ENCODE assay signal across 14 mouse cellular contexts in the genomic region with DNA sequence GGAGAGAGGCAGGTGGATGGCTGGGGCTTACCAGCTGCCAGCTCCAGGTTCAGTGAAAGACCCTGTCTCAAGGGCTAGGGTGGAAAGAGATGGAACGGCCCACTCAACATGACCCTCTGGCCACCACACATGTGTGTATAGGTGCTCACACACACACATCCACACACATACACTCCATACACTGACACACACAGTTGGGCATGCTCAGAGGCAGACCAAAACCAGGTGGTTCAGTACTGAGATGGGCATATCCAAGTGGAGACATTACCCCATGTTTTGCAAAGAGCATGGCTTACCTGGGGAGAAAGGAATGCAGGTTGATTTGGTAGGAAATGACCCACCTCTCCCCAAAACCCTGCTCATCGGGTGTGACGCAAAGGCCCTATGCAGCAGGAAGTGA.
A peak's percentile ranks its signal among the peaks of the same experiment; 100 is the strongest.
DNase-seq lines count a peak whose midpoint lies in the region; ATAC-seq and TF ChIP-seq lines count a peak whose summit lies in the region.
"Had no signal": no experiment of that assay in that cellular context is flagged by ENCODE, and none has a peak within 500 bp of the region (broad histone marks: within the 10 kb centered on the region; RNA-seq: fewer than 3 reads in every experiment).

No protein-coding gene starts in this region.

- H3K4me1 ChIP-seq in heart, embryonic 13.5 days, result peaks cover 10% of the 10 kb centered on the region
- no peaks in the 10 kb centered on the region for H3K4me1 ChIP-seq in lung, embryonic 14.5 days (ENCODE audit: insufficient read depth)
- H3K4me1 ChIP-seq in lung, adult 2 months (ENCODE audit: control insufficient read depth, insufficient read depth, low read length), result no peaks in the 10 kb centered on the region
- H3K4me1 ChIP-seq in intestine, embryonic 16.5 days (ENCODE audit: control insufficient read depth, insufficient read depth, low read length), result peaks cover 7% of the 10 kb centered on the region; the same call in 1 of the 2 replicates
- peaks cover 7% of the 10 kb centered on the region; the same call in 1 of the 2 replicates for H3K4me1 ChIP-seq in stomach, embryonic 15.5 days

- H3K27ac ChIP-seq in heart, embryonic 13.5 days (replicated peaks), result peak overlapping the region; percentile 26; the same call in 1 of the 2 replicates
- no peak overlapping the region for H3K27ac ChIP-seq in lung, embryonic 14.5 days (ENCODE audit: low read depth)
- no peak overlapping the region for H3K27ac ChIP-seq in intestine, embryonic 16.5 days (ENCODE audit: low read length)
- H3K27ac ChIP-seq in stomach, embryonic 15.5 days, result no peak overlapping the region
- H3K27ac ChIP-seq: midbrain, embryonic 12.5 days had no signal

- H3K4me3 ChIP-seq in heart, embryonic 13.5 days, result no peak overlapping the region
- H3K4me3 ChIP-seq in lung, embryonic 14.5 days (ENCODE audit: low read depth, low read length), result no peak overlapping the region
- no peak overlapping the region for H3K4me3 ChIP-seq in lung, adult 2 months (replicated peaks; ENCODE audit: extremely low read depth, low read depth, low read length)
- H3K4me3 ChIP-seq in intestine, embryonic 16.5 days (ENCODE audit: low read length), result no peak overlapping the region
- H3K4me3 ChIP-seq in stomach, embryonic 15.5 days (replicated peaks), result no peak overlapping the region
- H3K4me3 ChIP-seq: midbrain, embryonic 12.5 days had no signal

- no peak overlapping the region for H3K4me2 ChIP-seq in heart, embryonic 13.5 days
- H3K4me2 ChIP-seq in lung, embryonic 14.5 days, result no peak overlapping the region
- no peak overlapping the region for H3K4me2 ChIP-seq in intestine, embryonic 16.5 days (ENCODE audit: low read depth, low read length)
- no peak overlapping the region for H3K4me2 ChIP-seq in stomach, embryonic 15.5 days
- H3K4me2 ChIP-seq: liver, embryonic 11.5 days; midbrain, embryonic 12.5 days had no signal

- H3K36me3 ChIP-seq in heart, embryonic 13.5 days, result no peaks in the 10 kb centered on the region
- no peaks in the 10 kb centered on the region for H3K36me3 ChIP-seq in lung, embryonic 14.5 days (ENCODE audit: insufficient read depth)
- H3K36me3 ChIP-seq in intestine, embryonic 16.5 days (ENCODE audit: control insufficient read depth, insufficient read depth, low read length), result no peaks in the 10 kb centered on the region
- no peaks in the 10 kb centered on the region for H3K36me3 ChIP-seq in stomach, embryonic 15.5 days
- H3K36me3 ChIP-seq: midbrain, embryonic 12.5 days had no signal

- TF ChIP-seq CTCF in lung, embryonic 14.5 days (IDR thresholded peaks at IDR 0.05; ENCODE audit: low read depth), result no peak
- TF ChIP-seq CTCF in lung, adult 2 months (IDR thresholded peaks at IDR 0.05; ENCODE audit: insufficient read depth, low read length), result no peak

- no peak overlapping the region for H3K9ac ChIP-seq in heart, embryonic 13.5 days
- no peak overlapping the region for H3K9ac ChIP-seq in lung, embryonic 14.5 days
- H3K9ac ChIP-seq in intestine, embryonic 16.5 days (ENCODE audit: low read depth, low read length), result no peak overlapping the region
- no peak overlapping the region for H3K9ac ChIP-seq in stomach, embryonic 15.5 days
- H3K9ac ChIP-seq: midbrain, embryonic 12.5 days had no signal

- no peak for TF ChIP-seq POLR2A in lung, adult 2 months (IDR thresholded peaks at IDR 0.05; ENCODE audit: borderline replicate concordance, extremely low read depth, low read depth, low read length)

- 0 out of 2 replicates have a peak, but pooled peaks cover 3% of the 10 kb centered on the region for H3K9me3 ChIP-seq in heart, embryonic 13.5 days
- H3K9me3 ChIP-seq in lung, embryonic 14.5 days (ENCODE audit: low read depth, low read length), result no peaks in the 10 kb centered on the region
- H3K9me3 ChIP-seq in intestine, embryonic 16.5 days (ENCODE audit: control insufficient read depth, low read length), result no peaks in the 10 kb centered on the region
- H3K9me3 ChIP-seq in stomach, embryonic 15.5 days, result no peaks in the 10 kb centered on the region; the same call in 1 of the 2 replicates

- no peak for ATAC-seq in heart, embryonic 13.5 days (ENCODE audit: extremely low read depth, insufficient number of reproducible peaks, low FRiP score, low TSS enrichment)
- ATAC-seq in lung, embryonic 14.5 days (ENCODE audit: insufficient read depth), result peak; percentile 28; the same call in 1 of the 2 replicates
- 0 out of 2 replicates have a peak, but pooled peaks have one; percentile 33 for ATAC-seq in intestine, embryonic 16.5 days
- peak; percentile 14; the same call in 1 of the 2 replicates for ATAC-seq in stomach, embryonic 15.5 days (ENCODE audit: insufficient read depth, low FRiP score, low read depth)

- no peaks in the 10 kb centered on the region; the same call in 1 of the 2 replicates for H3K27me3 ChIP-seq in heart, embryonic 13.5 days (replicated peaks)
- H3K27me3 ChIP-seq in lung, embryonic 14.5 days (ENCODE audit: insufficient read depth, low read length), result no peaks in the 10 kb centered on the region
- H3K27me3 ChIP-seq in intestine, embryonic 16.5 days (replicated peaks; ENCODE audit: control insufficient read depth, insufficient read depth, low read length), result no peaks in the 10 kb centered on the region
- no peaks in the 10 kb centered on the region for H3K27me3 ChIP-seq in stomach, embryonic 15.5 days (replicated peaks)

- WGBS in heart, embryonic 13.5 days, result 78% methylated on average over 3 of the region's 3 CpGs
- 81% methylated on average over 3 of the region's 3 CpGs for WGBS in lung, embryonic 14.5 days
- 56% methylated on average over 3 of the region's 3 CpGs for whole genome bisulfite sequencing in lung, adult 2 months
- WGBS in intestine, embryonic 16.5 days, result 56% methylated on average over 3 of the region's 3 CpGs
- WGBS in stomach, embryonic 15.5 days, result 66% methylated on average over 3 of the region's 3 CpGs

- DNase-seq in heart, adult 8-10 months (ENCODE audit: low spot score), result no peak
- DNase-seq in lung, embryonic 14.5 days, result no peak
- DNase-seq in lung, adult 2 months, result no peak
- no peak for DNase-seq in spleen, postnatal 36 days (ENCODE audit: low spot score in 2 of 2)
- no peak for DNase-seq in cerebellum, postnatal 36 days
- DNase-seq: cerebellum, adult 18-20 months; kidney, postnatal 36 days; lung, postnatal 14 days; thymus, postnatal 36 days had no signal
